Mouse (Mus musculus) embryonic facial prominence, embryonic 10.5 days (tissue): ENCODE results near the gene Prss54. TPM values are rescaled to one million over a fixed set of nuclear protein-coding genes. Genes with fewer than 3 reads are reported as not detected.
"Not testable (repeated sequence)": the region's sequence is repeated elsewhere in the genome, so short reads cannot be mapped to it uniquely, and the experiment has no call there.

ENCODE experiments used
- DNase-seq: peaks from one replicate; pipeline ENCODE4 v3.0.0-alpha.2; 2017; ENCODE audit warnings: low spot score
- H3K27ac ChIP-seq: fragments of 300-500 bp; sonication (generic); replicated peaks from 2 replicates; pipeline ENCODE4 v1.5.1; 2016; ENCODE audit warnings: mild to moderate bottlenecking
- H3K27me3 ChIP-seq: fragments of 300-500 bp; sonication (generic); replicated peaks from 2 replicates; pipeline ENCODE4 v1.6.1; 2016; ENCODE audit warnings: low read depth, mild to moderate bottlenecking; ENCODE audit not compliant: poor library complexity, severe bottlenecking
- H3K36me3 ChIP-seq: fragments of 300-500 bp; sonication (generic); replicated peaks from 2 replicates; pipeline ENCODE4 v1.6.1; 2016; ENCODE audit warnings: mild to moderate bottlenecking, moderate library complexity
- H3K4me1 ChIP-seq: fragments of 300-500 bp; sonication (generic); 2 replicates; pipeline ENCODE4 v1.6.1; 2016
- H3K4me3 ChIP-seq: fragments of 300-500 bp; sonication (generic); 2 replicates; pipeline ENCODE4 v1.5.1; 2016; ENCODE audit warnings: mild to moderate bottlenecking, moderate library complexity
- H3K9me3 ChIP-seq: fragments of 300-500 bp; sonication (generic); 2 replicates; pipeline ENCODE4 v1.6.1; 2016; ENCODE audit warnings: mild to moderate bottlenecking
- WGBS: fragments of 180-500 bp; shearing (Covaris S2); methylation state at CpG from one replicate; pipeline ENCODE4 v1.1.7; 2016; 5-methylcytosine and 5-hydroxymethylcytosine counted together
- polyA plus RNA-seq: library from polyadenylated mRNA; unstranded; fragments of >200 nt; fragmentation: Nextera tagmentation; extraction: Ambion mirVana; gene quantifications from 2 replicates; pipeline ENCODE4 v1.2.1, GENCODE M21; 2016

Gene Prss54
- polyA plus RNA-seq = not detected in 2 replicates

DNA sequence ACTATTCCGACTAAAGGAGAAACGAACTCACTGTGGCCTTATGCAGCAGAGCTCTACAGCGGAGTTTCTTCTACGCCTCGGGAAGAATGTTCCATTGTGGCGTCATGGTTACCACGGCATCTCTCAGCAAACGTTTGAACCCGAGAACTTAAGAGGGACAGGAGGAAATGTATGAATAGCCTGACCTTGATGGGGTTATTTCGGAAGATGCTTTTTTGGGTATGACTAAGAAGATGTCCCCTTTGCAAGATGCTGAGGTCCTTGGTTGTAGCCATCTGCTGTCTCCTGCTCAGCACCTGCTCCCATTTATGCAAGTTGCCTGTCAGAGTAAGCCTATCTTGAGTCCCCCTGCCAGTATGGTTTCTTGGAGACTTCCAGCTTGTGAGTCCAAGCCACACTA lies at the start of gene Prss54:
Prss54 (minus strand) TSS at position 101 of the 400 bp plus-strand sequence.
- H3K27ac ChIP-seq = no peak within 1 kb of the TSS
- H3K4me1 ChIP-seq = no peaks in the 10 kb centered on the region
- WGBS = 90% methylated on average over 10 of the region's 10 CpGs
- H3K27me3 ChIP-seq = no peaks in the 10 kb centered on the region
- no peaks in the 10 kb centered on the region for H3K9me3 ChIP-seq
- DNase-seq = no peak
- H3K36me3 ChIP-seq = no peaks in the 10 kb centered on the region
- H3K4me3 ChIP-seq = no peak within 1 kb of the TSS

DNA sequence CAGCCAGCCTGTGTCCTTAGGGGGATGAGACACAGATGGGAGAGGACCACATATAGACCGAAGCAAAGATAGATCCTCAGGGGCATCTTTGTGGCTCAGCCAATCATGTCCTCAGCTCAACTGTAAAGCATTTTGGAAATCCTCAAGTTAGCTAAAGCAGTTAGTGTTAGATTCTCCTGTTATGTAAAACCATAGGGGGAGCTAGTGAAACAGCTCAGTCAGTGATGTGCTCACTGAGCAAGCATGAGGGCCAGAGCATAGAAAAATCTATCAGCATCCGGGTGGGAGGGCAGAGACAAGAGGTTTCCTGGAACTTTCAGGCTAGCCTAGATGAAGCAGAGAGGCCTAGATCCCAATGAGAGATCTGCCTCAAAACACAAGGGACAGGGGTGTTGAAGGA lies 48.7 kb upstream of the Prss54 start:
- no peaks in the 10 kb centered on the region for H3K4me1 ChIP-seq
- H3K27me3 ChIP-seq = peaks cover 5% of the 10 kb centered on the region; the same call in 1 of the 2 replicates
- H3K36me3 ChIP-seq = no peaks in the 10 kb centered on the region
- no peak overlapping the region for H3K27ac ChIP-seq
- no peak overlapping the region for H3K4me3 ChIP-seq
- DNase-seq = no peak
- H3K9me3 ChIP-seq = no peaks in the 10 kb centered on the region
- 81% methylated on average over 2 of the region's 2 CpGs for WGBS

DNA sequence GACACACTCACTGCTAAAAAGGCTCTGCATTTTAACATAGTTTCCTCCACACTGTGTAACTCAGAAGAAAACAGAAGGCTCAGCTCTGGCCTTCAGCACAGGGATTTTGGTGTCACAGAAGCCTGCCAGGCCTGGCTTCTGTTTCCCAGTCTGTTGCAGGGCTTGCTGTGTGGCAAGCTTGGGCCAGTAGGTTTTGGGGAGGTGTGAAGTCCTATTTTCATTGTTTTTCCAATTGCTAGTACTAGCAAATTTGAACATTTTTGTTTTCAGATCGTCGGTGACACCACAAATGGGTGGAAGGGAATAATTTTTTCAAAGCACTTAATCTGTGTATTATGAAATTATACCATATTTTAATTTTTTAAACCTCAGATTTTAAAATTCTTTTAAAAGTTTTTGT lies 43.9 kb upstream of the Prss54 start:
- no peaks in the 10 kb centered on the region for H3K9me3 ChIP-seq
- 88% methylated on average over 2 of the region's 2 CpGs for WGBS
- H3K4me3 ChIP-seq = no peak overlapping the region
- no peak overlapping the region for H3K27ac ChIP-seq
- no peaks in the 10 kb centered on the region for H3K4me1 ChIP-seq
- H3K36me3 ChIP-seq = no peaks in the 10 kb centered on the region
- no peak for DNase-seq
- H3K27me3 ChIP-seq = no peaks in the 10 kb centered on the region

DNA sequence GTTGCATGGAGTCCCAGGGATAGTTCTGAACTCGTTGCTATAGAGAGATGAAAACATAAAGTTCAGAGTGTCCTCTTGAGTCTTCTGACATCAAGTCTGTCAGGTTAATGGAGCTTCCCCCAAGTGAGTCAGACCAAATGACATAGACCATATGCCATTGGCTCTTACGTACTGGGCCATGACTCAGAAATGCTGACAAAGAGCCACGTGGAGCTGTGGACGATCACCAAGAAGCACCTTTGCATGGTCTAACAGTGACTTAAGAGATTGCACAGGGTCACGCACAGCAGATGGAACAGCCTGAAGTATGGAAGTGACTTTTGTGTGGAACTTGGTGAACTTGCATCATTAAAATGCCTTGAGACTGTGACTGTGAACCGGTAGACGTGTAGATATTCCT lies 40.2 kb upstream of the Prss54 start:
- H3K4me1 ChIP-seq = peaks cover 5% of the 10 kb centered on the region; the same call in 1 of the 2 replicates
- no peak overlapping the region for H3K27ac ChIP-seq
- 0 out of 2 replicates have a peak, but pooled peaks cover 13% of the 10 kb centered on the region for H3K27me3 ChIP-seq
- DNase-seq = no peak
- WGBS = 90% methylated on average over 7 of the region's 7 CpGs
- H3K9me3 ChIP-seq = no peaks in the 10 kb centered on the region
- no peak overlapping the region for H3K4me3 ChIP-seq
- no peaks in the 10 kb centered on the region for H3K36me3 ChIP-seq

DNA sequence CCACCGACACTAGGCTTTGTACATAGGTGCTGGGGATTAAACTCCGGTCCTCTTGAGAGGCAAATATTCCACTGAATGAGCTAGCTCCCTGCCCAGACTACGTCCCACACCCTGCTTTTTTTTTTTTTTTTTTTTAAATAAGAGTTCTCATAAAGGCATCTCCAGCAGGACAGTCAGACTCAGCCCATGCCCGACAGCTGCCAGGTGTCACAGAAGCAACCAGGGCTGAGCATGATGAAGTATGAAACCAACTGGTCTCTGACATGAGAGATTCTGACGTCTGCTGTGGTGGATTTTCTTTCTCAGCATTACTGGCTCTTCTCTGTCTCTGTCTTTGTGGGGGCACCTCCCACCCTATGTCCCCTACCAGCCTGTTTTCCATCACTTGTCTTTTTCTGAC lies 35.6 kb upstream of the Prss54 start:
- H3K4me3 ChIP-seq = no peak overlapping the region
- DNase-seq = no peak
- H3K9me3 ChIP-seq = no peaks in the 10 kb centered on the region
- peaks cover 5% of the 10 kb centered on the region; the same call in 1 of the 2 replicates for H3K4me1 ChIP-seq
- H3K36me3 ChIP-seq = no peaks in the 10 kb centered on the region
- 80% methylated on average over 5 of the region's 5 CpGs for WGBS
- no peak overlapping the region for H3K27ac ChIP-seq
- H3K27me3 ChIP-seq = 0 out of 2 replicates have a peak, but pooled peaks cover 15% of the 10 kb centered on the region

DNA sequence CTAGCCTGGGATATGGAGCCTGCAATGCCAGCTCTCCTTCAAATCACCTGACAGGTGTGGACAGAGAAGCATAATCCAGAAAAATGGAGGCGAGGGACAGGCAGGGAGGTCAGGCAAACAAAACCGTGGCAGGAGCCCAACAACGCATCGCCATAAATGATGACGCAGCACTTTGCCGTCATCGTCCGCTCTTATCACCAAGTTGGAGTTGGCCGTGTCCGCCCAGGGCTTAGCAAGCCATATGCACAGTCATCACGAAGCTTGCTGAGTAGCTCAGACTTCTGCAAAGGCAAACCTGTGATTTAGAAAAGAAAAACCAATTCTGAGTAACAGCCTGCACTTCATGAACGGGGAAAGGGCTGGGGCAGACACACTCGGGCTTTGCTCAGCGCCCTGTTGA lies 34.6 kb upstream of the Prss54 start:
- DNase-seq = no peak
- WGBS = 89% methylated on average over 14 of the region's 14 CpGs
- no peaks in the 10 kb centered on the region for H3K9me3 ChIP-seq
- peaks cover 5% of the 10 kb centered on the region; the same call in 1 of the 2 replicates for H3K4me1 ChIP-seq
- H3K27me3 ChIP-seq = 0 out of 2 replicates have a peak, but pooled peaks cover 15% of the 10 kb centered on the region
- H3K4me3 ChIP-seq = no peak overlapping the region
- H3K27ac ChIP-seq = no peak overlapping the region
- no peaks in the 10 kb centered on the region for H3K36me3 ChIP-seq

DNA sequence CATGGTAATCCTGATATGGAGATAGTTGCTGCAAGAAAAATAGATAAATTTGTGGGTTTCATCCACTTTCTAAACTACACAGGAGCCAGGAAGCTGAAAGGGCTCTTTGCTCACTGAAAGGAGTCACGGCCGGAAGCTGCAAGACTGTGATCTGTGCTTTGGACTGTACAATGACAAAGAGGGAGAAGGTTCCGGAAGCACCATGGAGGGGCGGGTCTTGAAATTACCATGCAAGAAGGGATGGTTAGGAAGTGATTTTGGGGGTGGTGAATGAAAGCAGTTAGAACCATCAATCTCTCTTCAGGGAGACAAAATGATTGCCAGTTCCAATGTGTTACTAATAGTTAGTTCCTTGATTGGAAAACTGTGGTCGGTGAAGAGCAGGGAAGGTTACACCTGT lies 33.3 kb upstream of the Prss54 start:
- Histone ChIP-seq H3K9me3 (no peaks in the 10 kb centered on the region), H3K36me3 (no peaks in the 10 kb centered on the region), H3K27me3 (0 out of 2 replicates have a peak, but pooled peaks cover 15% of the 10 kb centered on the region), H3K4me3 (no peak overlapping the region), H3K4me1 (peaks cover 5% of the 10 kb centered on the region; the same call in 1 of the 2 replicates), H3K27ac (no peak overlapping the region)
- 86% methylated on average over 5 of the region's 5 CpGs for WGBS
- DNase-seq = no peak

DNA sequence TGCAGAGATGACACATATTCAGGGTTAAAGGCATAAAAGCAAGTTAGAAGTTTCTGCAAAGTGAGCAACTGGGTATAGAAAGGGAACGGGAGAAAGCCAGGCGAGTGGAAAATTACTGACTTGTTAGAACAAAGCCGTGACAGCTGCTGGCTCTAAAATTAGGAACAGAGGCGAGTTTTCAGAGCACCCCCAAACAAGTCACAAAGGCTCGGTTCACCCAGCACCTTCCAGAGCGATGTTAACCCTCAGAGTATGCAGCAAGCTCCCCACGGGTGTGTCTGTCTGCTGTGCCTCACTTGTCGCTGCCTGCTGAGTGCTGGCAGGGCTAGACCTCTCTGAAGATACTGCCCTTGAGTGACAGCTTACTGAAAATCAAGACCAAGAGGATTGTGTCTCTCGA lies 31.1 kb upstream of the Prss54 start:
- Histone ChIP-seq H3K27me3 (0 out of 2 replicates have a peak, but pooled peaks cover 6% of the 10 kb centered on the region), H3K9me3 (no peaks in the 10 kb centered on the region), H3K4me3 (no peak overlapping the region), H3K4me1 (peaks cover 3% of the 10 kb centered on the region; the same call in 1 of the 2 replicates), H3K27ac (no peak overlapping the region), H3K36me3 (no peaks in the 10 kb centered on the region)
- 68% methylated on average over 9 of the region's 9 CpGs for WGBS
- DNase-seq = no peak

DNA sequence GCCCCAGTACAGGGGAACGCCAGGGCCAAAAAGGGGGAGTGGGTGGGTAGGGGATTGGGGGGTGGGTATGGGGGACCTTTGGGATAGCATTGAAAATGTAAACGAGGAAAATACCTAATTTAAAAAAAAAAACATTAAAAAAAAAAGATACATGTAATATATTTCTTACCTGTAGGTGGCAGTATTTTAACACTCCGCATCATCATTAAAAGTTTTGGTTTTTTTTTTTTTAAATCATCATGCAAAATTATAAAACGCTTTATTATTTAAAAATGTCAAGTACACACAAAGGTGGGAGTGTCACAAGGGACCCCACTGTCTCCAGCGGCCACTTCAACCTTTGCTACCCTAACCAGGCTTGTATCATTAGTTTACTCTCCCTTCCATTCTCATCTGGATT lies 30.4 kb upstream of the Prss54 start:
- not testable (repeated sequence) for DNase-seq, H3K27me3 ChIP-seq, H3K36me3 ChIP-seq, H3K4me1 ChIP-seq, H3K27ac ChIP-seq, H3K4me3 ChIP-seq, H3K9me3 ChIP-seq
- 22% methylated on average over 4 of the region's 5 CpGs for WGBS

DNA sequence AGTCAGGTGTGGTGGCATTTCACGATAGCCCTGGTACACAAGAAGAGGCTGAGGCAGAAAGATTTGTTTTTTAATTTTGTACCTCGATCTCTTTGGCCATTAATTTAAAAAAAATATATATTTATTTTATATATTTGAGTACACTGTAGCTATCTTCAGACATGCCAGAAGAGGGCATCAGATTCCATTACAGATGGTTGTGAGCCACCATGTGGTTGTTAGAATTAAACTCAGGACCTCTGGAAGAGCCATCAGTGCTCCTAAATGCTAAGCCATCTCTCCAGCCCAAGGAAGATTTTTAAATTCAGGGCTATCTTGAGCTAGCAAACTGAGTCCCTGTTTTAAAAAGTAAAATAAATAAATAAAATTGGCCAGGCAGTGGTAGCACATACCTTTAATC lies 26.0 kb upstream of the Prss54 start:
- H3K27me3 ChIP-seq = no peaks in the 10 kb centered on the region
- no peaks in the 10 kb centered on the region for H3K9me3 ChIP-seq
- H3K4me3 ChIP-seq = no peak overlapping the region
- no peaks in the 10 kb centered on the region for H3K36me3 ChIP-seq
- no peak for DNase-seq
- WGBS = 76% methylated on average over 2 of the region's 2 CpGs
- H3K4me1 ChIP-seq = no peaks in the 10 kb centered on the region
- H3K27ac ChIP-seq = no peak overlapping the region

DNA sequence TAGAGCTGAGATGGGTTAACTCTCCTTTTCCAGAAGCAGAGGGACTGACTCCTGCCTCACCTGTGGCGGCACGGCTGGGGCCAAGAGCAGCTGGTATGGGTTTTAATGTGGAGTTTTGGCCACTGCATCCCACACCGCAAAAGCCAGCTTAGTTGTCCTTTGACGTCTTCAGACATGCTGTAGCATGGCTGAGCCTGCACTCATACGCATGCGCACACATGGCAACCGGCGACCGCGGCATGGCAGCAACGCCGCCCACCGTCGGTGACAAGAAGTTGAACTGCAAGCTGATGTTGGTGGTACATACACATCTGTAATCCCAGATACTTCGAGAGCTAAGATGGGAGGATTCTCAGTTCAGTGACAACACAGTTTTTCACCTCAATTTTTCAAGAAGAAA lies 25.2 kb upstream of the Prss54 start:
- H3K36me3 ChIP-seq = no peaks in the 10 kb centered on the region
- H3K27ac ChIP-seq = no peak overlapping the region
- no peak overlapping the region for H3K4me3 ChIP-seq
- H3K27me3 ChIP-seq = no peaks in the 10 kb centered on the region
- H3K9me3 ChIP-seq = no peaks in the 10 kb centered on the region
- H3K4me1 ChIP-seq = peaks cover 7% of the 10 kb centered on the region
- no peak for DNase-seq
- WGBS = 77% methylated on average over 15 of the region's 15 CpGs

DNA sequence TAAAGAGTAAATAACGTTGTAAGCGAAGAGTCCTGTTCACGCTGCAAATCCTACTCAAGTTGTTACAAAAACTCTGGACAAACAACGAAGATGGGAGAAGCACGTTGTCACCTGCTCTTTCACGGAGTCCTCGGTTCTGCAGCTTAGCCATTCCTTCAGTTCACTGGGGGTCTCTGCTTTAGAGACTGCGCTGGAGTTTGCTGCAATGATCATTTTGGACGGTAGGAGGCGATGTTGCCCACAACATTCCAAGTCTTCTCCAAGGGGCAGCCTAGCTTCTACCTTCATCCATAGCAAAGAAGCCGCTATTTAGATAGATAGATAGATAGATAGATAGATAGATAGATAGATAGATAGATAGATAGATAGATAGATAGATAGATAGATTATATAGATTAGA lies 23.7 kb upstream of the Prss54 start:
- no peak overlapping the region for H3K4me3 ChIP-seq
- H3K27ac ChIP-seq = no peak overlapping the region
- no peaks in the 10 kb centered on the region for H3K27me3 ChIP-seq
- no peaks in the 10 kb centered on the region for H3K36me3 ChIP-seq
- peak; percentile 80 for DNase-seq
- peaks cover 8% of the 10 kb centered on the region for H3K4me1 ChIP-seq
- 14% methylated on average over 11 of the region's 11 CpGs for WGBS
- H3K9me3 ChIP-seq = no peaks in the 10 kb centered on the region

DNA sequence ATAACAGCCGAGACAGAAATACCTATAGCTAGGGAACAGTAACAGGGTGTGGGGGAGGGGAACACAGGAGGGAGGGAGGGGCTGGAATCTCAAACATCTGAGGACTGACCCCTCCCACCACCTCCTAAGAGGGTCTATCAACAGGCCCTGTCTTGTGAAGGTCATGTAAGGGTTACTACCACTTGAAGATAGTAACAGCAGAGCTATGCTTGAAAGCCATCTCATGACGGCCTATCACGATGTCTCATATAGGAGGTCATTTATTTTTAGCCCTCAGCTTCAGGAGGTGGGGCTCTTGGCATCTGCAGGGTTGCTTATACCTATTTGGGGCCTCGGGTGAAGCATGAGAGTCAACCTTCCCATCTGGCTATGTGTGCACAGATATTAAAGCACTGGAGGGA lies 20.7 kb upstream of the Prss54 start:
- 67% methylated on average over 4 of the region's 4 CpGs for WGBS
- no peak overlapping the region for H3K27ac ChIP-seq

More for the DNA sequence above, 20.7 kb upstream of the Prss54 start:
- H3K36me3 ChIP-seq = no peaks in the 10 kb centered on the region
- no peaks in the 10 kb centered on the region for H3K27me3 ChIP-seq
- H3K9me3 ChIP-seq = no peaks in the 10 kb centered on the region
- H3K4me3 ChIP-seq = no peak overlapping the region
- peaks cover 10% of the 10 kb centered on the region for H3K4me1 ChIP-seq
- peak; percentile 22 for DNase-seq
